Mouse (Mus musculus): ENCODE data around the gene Ntf3.

Gene Ntf3

DNA sequence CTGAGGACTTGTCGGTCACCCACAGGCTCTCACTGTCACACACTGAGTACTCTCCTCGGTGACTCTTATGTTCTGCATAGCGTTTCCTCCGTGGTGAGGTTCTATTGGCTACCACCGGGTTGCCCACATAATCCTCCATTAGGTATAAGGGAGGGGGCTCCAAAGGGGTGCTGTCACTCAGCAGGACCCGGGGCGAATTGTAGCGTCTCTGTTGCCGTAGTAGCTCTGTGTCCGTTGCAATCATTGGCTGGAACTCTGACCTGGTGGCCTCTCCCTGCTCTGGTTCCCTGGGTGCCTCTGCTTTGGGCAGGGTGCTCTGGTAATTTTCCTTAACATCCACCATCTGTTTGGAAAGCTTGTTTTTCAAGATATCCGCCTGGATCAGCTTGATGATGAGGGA, 64.7 kb downstream of the Ntf3 start:
- no peak for DNase-seq

DNA sequence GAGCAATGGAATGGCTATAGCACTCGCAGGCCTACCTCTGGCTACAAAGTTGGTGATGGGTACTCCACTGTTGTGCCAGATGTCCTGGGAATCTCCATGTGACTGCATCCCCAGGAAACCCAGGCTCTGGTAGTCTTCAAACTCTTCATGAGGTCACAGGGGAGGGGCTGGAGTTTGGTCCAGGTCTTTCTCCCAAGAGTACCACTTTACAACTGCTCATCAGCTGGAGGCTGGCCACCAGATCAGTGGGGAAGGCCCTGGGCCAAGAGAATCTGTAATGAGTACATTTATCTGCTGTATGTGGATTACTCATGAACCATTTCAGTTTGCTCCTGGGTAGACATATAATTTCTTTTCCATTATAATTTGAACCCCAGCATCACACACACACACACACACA, 66.1 kb downstream of the Ntf3 start:
- DNase-seq = no peak

DNA sequence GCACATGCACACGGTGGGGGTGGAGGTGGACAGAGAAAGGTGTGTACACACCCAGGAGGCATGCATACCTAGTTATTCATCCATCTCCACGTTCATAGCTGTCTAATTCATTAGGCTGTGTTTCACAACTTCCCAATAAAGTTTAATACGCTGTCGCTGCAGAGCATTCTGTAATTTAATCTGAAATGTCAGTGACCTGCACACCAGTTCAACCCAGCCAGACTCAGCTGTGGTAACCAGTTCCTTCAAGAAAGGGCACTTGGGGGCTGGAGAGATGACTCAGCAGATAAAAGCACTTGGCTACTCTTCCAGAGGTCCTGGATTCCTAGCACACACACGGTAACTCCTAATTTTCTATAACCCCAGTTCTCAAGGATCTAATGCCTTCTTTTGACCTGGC, 69.2 kb downstream of the Ntf3 start:
- DNase-seq = no peak

DNA sequence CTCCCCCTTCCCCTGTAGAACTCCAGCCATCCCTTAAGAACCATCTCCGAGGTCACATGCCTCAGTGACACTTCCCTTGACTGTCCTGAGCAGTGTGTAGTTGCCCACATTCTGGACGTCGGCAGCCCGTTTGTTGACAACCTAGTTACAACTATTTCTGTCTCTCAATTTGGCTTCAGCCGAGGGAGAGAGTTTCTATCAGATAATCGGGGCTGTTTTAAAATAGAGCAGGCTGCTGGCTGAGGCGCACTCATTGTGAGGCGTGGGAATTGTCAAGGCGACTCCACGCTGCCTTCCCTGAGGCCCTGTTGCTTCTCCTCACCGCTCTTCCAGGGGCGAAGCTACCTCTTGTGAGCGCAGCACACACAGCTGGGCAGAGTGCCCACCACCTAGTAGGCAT, 70.6 kb downstream of the Ntf3 start:
- no peak for DNase-seq

DNA sequence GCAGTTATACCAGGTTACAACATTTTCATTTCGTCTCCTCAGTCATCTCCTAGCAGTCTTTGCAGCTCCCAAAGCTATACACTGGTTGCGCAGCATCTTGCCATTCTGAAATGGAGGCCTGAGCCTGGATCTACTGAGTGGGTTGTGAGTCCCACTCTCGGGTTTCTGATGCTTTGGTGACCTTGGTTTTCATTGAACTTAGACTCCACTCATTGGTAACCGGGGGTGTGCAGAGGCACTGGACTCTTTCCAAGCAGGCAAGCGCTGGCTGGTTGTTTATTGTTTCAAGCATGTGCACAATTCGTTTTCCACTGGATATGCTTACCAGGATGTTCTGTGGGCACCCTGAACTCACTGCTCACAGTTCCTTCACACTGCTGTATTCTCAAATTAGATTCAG, 71.7 kb downstream of the Ntf3 start:
- DNase-seq = no peak

DNA sequence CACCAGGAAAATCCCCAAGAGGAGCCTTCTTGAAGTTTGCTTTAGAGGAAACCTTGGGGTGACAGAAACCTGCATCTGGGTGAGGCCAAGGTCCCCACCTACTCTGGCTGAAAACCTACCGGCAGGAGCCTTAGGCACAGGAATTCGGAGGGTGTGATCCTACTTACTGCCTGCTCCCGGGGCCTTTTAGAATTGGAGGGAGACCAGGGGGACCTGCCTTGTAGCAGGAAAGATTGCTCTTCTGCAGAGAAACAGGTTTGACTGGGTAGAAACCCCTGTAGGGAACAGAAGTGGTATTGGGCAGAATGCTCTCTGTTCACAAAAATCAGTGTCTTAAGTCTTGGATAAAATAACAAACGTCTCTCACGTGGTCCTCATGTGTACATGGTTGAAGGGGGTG, 74.7 kb downstream of the Ntf3 start:
- no peak for DNase-seq

DNA sequence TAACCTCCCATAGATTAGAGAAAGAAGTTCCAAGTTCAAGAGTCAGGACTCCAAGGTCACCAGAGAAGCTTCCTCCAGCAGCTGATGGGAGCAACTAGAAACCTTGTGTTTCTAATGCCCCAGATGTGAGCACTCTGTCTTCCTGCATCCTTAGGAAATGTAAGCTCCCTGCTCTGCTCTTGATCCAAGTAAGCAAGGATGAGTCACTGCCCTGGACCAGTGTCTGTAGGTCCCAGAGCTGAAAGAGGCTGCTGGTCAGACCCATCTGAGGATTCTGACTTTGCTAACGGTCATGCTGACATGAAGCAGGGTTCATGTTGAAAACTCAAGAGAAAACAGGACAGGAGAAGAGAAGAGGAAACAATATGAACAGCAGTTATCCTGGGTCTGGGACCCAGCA, 76.6 kb downstream of the Ntf3 start:
- DNase-seq = no peak

DNA sequence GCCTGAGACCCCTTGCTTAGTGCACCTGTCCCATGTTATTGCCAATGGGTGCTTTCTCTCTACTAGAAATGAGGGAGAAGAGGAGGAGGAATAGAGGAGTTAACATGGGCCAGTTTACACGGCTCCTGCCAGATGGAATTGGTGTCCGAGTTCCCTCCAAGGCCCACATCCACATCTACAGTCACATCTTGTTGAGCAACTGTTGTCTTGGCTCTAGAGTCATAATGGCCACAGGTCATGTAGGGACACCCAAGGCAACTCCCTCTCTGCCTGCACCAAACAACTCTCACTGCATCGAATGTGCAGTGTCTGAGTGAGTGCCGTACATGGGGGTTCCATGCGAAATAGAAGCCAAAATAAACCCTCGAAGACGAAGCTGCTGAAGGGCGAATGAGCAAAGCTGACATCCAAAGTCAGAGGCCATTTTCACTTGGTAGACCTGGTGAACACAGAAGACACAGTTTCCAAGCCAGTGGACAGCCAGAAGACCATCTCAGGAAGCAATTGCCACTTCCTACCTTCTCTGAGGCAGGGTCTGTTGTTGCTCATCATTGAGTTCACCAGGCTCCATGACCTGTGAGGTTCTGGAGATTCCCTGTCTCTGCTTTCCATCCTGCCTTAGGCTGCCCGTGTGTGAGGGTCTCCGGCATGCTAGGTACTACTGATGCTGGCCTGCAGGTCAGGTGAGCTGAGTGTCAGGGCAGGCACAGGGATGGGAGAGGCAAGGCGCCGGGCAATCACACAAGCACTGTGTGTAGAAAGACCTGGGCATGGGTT, 78.0 kb downstream of the Ntf3 start:
- no peak for DNase-seq

DNA sequence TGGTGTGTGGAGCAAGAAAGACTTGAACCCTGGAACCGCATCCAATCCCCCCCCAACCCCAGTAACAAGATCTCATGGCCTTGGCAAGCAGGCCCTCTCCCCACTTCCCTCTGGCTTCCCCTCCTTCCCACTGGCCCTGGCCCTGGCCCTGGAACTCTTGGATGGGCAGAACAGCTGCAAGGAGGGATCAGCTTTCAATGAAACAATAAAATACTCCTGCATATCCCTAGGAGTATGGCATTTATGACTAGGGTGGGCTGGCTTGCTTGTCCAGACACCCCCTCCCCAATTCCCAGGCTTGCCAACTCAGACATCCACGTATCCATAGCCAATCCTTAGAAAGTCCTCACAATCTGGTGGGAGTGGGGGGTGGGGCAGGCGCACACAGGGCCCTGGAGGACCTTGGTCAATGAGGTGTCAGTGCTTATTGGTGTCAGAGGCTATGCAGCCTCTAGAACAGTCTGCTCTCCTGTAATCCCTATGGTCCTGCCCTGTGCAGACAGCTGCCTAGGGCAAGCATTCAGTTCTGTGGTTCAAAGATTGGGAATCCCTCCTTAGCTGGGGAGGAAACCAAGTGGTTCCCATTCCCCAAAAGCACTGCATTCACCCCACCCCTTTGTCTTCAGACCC, 80.3 kb downstream of the Ntf3 start:
- DNase-seq = no peak

DNA sequence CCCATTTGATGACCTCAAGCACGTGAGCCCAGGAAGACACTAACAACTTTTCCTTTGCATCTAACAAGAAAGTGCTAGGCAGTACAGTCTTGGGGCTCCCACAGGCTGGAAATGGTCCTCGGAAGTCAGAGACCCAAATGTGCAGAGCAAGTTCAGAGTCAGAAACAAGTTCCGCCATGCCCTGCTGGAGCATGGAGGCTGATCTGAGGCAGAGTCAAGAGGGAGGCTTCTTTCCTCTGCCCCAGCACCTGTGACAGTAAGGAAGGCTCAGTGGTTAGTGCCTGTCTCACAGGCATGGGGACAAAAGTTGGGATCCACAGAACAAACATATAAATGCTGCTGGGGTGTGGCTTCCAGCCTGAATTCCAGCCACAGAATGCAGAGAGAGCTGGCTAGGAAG, 86.2 kb downstream of the Ntf3 start:
- no peak for DNase-seq

DNA sequence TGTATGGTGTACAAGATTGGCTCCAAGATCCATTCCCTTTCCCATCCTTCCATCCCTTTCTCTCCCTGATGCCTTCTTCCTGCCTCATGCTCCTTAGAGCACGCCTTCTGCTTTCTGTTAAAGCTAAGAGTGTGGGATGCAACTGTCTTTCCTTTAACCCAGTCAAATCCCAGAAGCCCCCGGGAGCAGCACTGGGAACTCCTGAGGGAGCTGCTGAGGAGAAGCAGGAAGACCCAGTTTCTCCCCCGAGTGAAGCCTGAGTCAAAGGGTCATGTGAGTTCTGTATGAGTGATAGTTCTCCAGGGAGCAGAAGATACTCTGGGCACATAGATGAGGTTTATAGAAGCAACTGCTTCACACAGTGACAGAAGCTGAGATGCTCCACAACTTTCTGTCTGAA, 109.0 kb downstream of the Ntf3 start:
- DNase-seq = no peak

DNA sequence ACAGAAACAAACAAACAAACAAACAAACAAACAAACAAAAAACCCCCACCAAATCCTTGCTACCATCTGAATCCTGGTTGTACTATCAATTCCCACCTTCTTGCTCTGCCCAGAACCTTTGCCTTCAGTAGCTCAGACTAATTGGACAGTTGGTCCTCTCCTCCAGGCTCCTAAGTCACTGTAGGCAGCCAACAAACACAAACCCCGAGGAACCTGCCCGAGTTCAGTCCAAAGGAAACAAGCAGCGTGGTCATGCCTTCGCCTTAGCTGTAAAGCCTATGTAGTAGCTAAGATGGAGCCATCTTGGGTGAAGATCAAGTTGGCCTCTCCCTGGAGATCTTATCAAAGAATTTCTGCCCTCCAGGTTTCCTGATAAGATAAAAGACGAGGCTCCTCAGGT, 113.6 kb downstream of the Ntf3 start:
- peak in 1 of 2 experiments; percentile 7 for DNase-seq
